Mouse (Mus musculus): ENCODE data around the gene Rdh7. TPM values are rescaled to one million over a fixed set of nuclear protein-coding genes. Genes with fewer than 3 reads are reported as not detected.

Rdh7 gene
- polyA plus RNA-seq, 1 experiment from 2014 or later: not detected

DNA sequence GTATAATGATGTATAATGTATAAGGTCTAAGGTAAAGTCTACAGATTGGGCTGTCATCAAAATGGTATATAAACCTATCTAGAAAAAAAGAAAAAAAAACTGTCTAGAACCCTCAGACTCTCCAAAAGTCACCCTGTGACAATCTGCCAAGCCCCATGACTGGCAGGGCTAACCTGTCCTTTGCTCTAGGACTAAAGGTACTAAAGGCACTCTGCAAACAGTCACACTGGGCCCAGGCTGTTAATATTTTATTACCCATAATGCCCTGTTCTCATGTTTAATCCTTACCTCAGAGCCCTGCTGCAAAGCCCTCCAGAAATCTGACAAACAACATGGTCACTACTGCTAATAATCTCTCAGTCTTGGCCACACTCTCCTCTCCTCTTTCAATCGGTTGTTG is 2.1 kb downstream of the Rdh7 start:
- ATAC-seq (ENCODE audit: insufficient number of reproducible peaks, insufficient read depth, low FRiP score, low read depth): no peak
- Histone ChIP-seq H3K27ac (ENCODE audit: low read length) (no peak overlapping the region), H3K4me3 (ENCODE audit: low read depth, low read length) (no peak overlapping the region), H3K4me2 (replicated peaks; ENCODE audit: low read depth, low read length) (no peak overlapping the region), H3K9ac (replicated peaks; ENCODE audit: low read depth, low read length) (no peak overlapping the region), H3K36me3 (ENCODE audit: control insufficient read depth, insufficient read depth, low read length) (no peaks in the 10 kb centered on the region), H3K27me3 (ENCODE audit: control insufficient read depth, insufficient read depth, low read length) (no peaks in the 10 kb centered on the region), H3K4me1 (ENCODE audit: control insufficient read depth, insufficient read depth, low read length) (no peaks in the 10 kb centered on the region), H3K9me3 (ENCODE audit: control insufficient read depth, low read depth, low read length) (no peaks in the 10 kb centered on the region)
- 65% methylated on average over 1 of the region's 1 CpGs for WGBS

DNA sequence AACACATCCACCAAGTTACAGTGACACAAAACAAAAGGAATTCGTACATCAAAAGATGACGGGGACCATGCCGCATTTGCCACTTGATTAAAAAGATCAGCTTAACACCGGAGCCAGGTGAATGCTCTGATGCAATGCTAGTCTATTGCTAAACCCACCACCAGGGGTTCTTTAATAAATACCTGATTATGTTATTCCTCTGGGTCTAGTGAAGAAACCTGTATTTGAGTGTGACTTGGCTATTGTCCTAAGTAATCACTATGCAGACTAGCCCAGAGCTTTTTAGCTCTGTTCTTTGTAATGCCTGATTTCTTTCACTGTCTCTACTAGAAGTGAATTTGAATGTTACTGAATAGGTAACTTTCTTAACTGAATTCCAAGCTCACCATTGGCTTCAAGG is 7.6 kb downstream of the Rdh7 start:
- no peak for ATAC-seq (ENCODE audit: insufficient number of reproducible peaks, insufficient read depth, low FRiP score, low read depth)
- no peaks in the 10 kb centered on the region for H3K27me3 ChIP-seq (ENCODE audit: control insufficient read depth, insufficient read depth, low read length)
- H3K9me3 ChIP-seq (ENCODE audit: control insufficient read depth, low read depth, low read length): no peaks in the 10 kb centered on the region
- H3K4me3 ChIP-seq (ENCODE audit: low read depth, low read length): no peak overlapping the region
- peaks cover 6% of the 10 kb centered on the region; the same call in 1 of the 2 replicates for H3K4me1 ChIP-seq (ENCODE audit: control insufficient read depth, insufficient read depth, low read length)
- H3K27ac ChIP-seq (ENCODE audit: low read length): no peak overlapping the region
- no peaks in the 10 kb centered on the region for H3K36me3 ChIP-seq (ENCODE audit: control insufficient read depth, insufficient read depth, low read length)
- H3K4me2 ChIP-seq (replicated peaks; ENCODE audit: low read depth, low read length): no peak overlapping the region
- H3K9ac ChIP-seq (replicated peaks; ENCODE audit: low read depth, low read length): no peak overlapping the region
- 87% methylated on average over 4 of the region's 4 CpGs for WGBS

DNA sequence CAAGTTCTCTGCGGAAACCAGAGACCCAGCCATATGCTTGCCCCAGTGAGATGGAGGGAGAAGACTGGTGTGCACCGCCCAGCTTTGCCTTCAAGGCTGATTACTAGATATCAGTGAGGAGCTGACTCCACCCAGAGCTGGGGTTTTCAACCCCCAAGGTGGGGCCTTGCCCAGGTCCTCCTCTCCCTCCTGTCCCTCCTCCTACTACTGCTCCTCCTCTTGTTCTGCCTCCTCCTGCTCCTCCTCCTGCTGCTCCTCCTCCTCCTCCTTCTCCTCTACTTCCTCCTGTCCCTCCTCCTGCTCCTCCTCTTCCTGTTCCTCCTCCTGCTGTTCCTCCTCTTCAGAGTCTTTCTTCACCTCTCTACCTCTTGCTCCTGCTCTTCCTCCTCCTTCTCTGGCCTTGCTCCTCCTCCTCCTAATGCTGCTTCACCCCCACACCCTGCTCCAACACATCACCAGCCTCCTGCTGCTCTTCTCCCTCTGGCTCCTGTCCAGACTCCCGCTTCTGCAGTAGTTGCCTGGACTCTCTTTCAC is 9.4 kb downstream of the Rdh7 start:
- WGBS: 67% methylated on average over 3 of the region's 3 CpGs
- ATAC-seq (ENCODE audit: insufficient number of reproducible peaks, insufficient read depth, low FRiP score, low read depth): peak; percentile 34; the same call in 1 of the 2 replicates
- H3K36me3 ChIP-seq (ENCODE audit: control insufficient read depth, insufficient read depth, low read length): no peaks in the 10 kb centered on the region
- no peak overlapping the region for H3K4me2 ChIP-seq (replicated peaks; ENCODE audit: low read depth, low read length)
- no peaks in the 10 kb centered on the region for H3K27me3 ChIP-seq (ENCODE audit: control insufficient read depth, insufficient read depth, low read length)
- H3K27ac ChIP-seq (ENCODE audit: low read length): no peak overlapping the region
- peaks cover 6% of the 10 kb centered on the region; the same call in 1 of the 2 replicates for H3K4me1 ChIP-seq (ENCODE audit: control insufficient read depth, insufficient read depth, low read length)
- H3K9me3 ChIP-seq (ENCODE audit: control insufficient read depth, low read depth, low read length): no peaks in the 10 kb centered on the region
- no peak overlapping the region for H3K4me3 ChIP-seq (ENCODE audit: low read depth, low read length)
- no peak overlapping the region for H3K9ac ChIP-seq (replicated peaks; ENCODE audit: low read depth, low read length)

GRCm38 (mm10) chr10:127878262-127879057 is 10.2 kb downstream of the Rdh7 start:
- Histone ChIP-seq H3K4me1 (ENCODE audit: control insufficient read depth, insufficient read depth, low read length) (peaks cover 6% of the 10 kb centered on the region; the same call in 1 of the 2 replicates), H3K9ac (replicated peaks; ENCODE audit: low read depth, low read length) (no peak overlapping the region), H3K27me3 (ENCODE audit: control insufficient read depth, insufficient read depth, low read length) (no peaks in the 10 kb centered on the region), H3K4me3 (ENCODE audit: low read depth, low read length) (no peak overlapping the region), H3K27ac (ENCODE audit: low read length) (peak overlapping the region; percentile 68; the same call in 1 of the 2 replicates), H3K36me3 (ENCODE audit: control insufficient read depth, insufficient read depth, low read length) (no peaks in the 10 kb centered on the region), H3K4me2 (replicated peaks; ENCODE audit: low read depth, low read length) (no peak overlapping the region), H3K9me3 (ENCODE audit: control insufficient read depth, low read depth, low read length) (no peaks in the 10 kb centered on the region)
- WGBS: 64% methylated on average over 3 of the region's 3 CpGs
- peak; percentile 88 for ATAC-seq (ENCODE audit: insufficient number of reproducible peaks, insufficient read depth, low FRiP score, low read depth)

DNA sequence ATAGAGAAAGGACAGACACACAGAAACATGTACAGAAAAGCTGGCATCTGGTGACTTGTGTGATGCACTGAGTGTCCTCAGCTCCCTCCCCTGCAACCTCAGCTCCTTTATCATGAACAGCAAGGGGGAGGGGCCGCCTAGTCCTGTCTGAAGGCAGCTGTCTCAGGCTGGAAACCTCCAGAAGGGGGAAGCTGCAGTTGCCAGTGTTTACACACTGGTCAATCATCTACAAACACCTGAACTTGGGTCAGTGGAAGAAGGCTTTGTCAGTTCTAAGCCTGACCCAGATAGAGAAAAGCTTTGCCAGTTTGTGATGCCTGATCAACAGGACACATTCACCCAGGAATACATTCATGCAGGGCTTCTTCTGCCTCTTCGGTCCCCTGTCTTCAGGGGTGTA is 10.9 kb downstream of the Rdh7 start:
- peak; percentile 87 for ATAC-seq (ENCODE audit: insufficient number of reproducible peaks, insufficient read depth, low FRiP score, low read depth)

DNA sequence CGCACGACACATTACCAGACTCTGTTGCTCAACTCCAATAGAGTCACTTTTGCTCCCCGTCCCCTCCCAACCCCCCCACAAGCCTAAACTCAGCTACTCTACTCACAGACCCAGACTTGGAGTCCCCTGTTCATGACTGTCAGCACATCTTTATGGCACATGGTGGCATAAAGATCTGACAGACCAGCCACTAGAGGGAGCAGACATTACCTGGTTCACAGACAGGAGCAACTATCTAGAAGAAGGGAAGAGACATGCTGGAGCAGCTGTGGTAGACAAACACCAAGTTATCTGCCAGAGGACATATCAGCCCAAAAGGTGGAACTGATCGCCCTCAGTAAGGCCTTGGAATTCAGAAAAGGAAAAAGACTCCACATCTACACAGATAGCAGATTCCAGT is 16.1 kb downstream of the Rdh7 start:
- no peaks in the 10 kb centered on the region for H3K36me3 ChIP-seq (ENCODE audit: control insufficient read depth, insufficient read depth, low read length)
- no peak overlapping the region for H3K27ac ChIP-seq (ENCODE audit: low read length)
- no peaks in the 10 kb centered on the region for H3K27me3 ChIP-seq (ENCODE audit: control insufficient read depth, insufficient read depth, low read length)
- H3K4me3 ChIP-seq (ENCODE audit: low read depth, low read length): no peak overlapping the region
- no peaks in the 10 kb centered on the region for H3K4me1 ChIP-seq (ENCODE audit: control insufficient read depth, insufficient read depth, low read length)
- no peaks in the 10 kb centered on the region for H3K9me3 ChIP-seq (ENCODE audit: control insufficient read depth, low read depth, low read length)
- no peak for ATAC-seq (ENCODE audit: insufficient number of reproducible peaks, insufficient read depth, low FRiP score, low read depth)
- 66% methylated on average over 4 of the region's 4 CpGs for WGBS
- H3K4me2 ChIP-seq (replicated peaks; ENCODE audit: low read depth, low read length): no peak overlapping the region
- H3K9ac ChIP-seq (replicated peaks; ENCODE audit: low read depth, low read length): no peak overlapping the region

More for the DNA sequence above, 10.9 kb downstream of the Rdh7 start:
- peaks cover 6% of the 10 kb centered on the region; the same call in 1 of the 2 replicates for H3K4me1 ChIP-seq (ENCODE audit: control insufficient read depth, insufficient read depth, low read length)
- 24% methylated on average over 2 of the region's 2 CpGs for WGBS
- no peak overlapping the region for H3K9ac ChIP-seq (replicated peaks; ENCODE audit: low read depth, low read length)
- no peaks in the 10 kb centered on the region for H3K9me3 ChIP-seq (ENCODE audit: control insufficient read depth, low read depth, low read length)
- H3K4me2 ChIP-seq (replicated peaks; ENCODE audit: low read depth, low read length): no peak overlapping the region
- no peak overlapping the region for H3K4me3 ChIP-seq (ENCODE audit: low read depth, low read length)
- no peaks in the 10 kb centered on the region for H3K36me3 ChIP-seq (ENCODE audit: control insufficient read depth, insufficient read depth, low read length)
- H3K27ac ChIP-seq (ENCODE audit: low read length): peak overlapping the region; percentile 68; the same call in 1 of the 2 replicates
- H3K27me3 ChIP-seq (ENCODE audit: control insufficient read depth, insufficient read depth, low read length): no peaks in the 10 kb centered on the region

GRCm38 (mm10) chr10:127866232-127866631 is 22.4 kb downstream of the Rdh7 start, which contains the start of gene Rdh16f2:
TSS of gene Rdh16f2 (plus strand) at chr10:127866474.
- no peaks in the 10 kb centered on the region for H3K27me3 ChIP-seq (ENCODE audit: control insufficient read depth, insufficient read depth, low read length)
- no peaks in the 10 kb centered on the region for H3K36me3 ChIP-seq (ENCODE audit: control insufficient read depth, insufficient read depth, low read length)
- H3K27ac ChIP-seq (ENCODE audit: low read length): no peak within 1 kb of the TSS
- no peak within 1 kb of the TSS for H3K4me3 ChIP-seq (ENCODE audit: low read depth, low read length)
- no peaks in the 10 kb centered on the region for H3K4me1 ChIP-seq (ENCODE audit: control insufficient read depth, insufficient read depth, low read length)
- ATAC-seq (ENCODE audit: insufficient number of reproducible peaks, insufficient read depth, low FRiP score, low read depth): no peak
- H3K4me2 ChIP-seq (replicated peaks; ENCODE audit: low read depth, low read length): no peak within 1 kb of the TSS
- WGBS: 87% methylated on average over 3 of the region's 3 CpGs
- H3K9me3 ChIP-seq (ENCODE audit: control insufficient read depth, low read depth, low read length): no peaks in the 10 kb centered on the region
- no peak within 1 kb of the TSS for H3K9ac ChIP-seq (replicated peaks; ENCODE audit: low read depth, low read length)

DNA sequence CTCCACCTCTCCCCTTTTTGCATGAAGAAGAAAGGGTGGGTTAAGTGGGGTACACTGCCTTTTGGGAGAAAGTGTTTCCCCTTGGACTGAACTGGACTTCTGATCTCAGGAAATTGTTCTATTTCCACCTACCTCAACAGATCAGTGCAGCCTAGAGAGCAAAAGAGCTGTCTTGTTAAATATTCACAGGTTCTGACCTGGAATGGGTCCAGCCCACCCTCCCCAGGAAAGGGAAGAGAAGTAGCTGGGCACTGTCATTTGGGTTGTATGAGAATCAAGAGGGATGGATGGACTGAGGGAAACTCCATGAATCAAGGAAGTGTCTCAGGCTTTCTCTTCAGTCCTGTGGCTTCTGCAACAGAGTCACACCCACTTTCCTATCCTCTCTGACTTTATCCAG is 23.7 kb downstream of the Rdh7 start:
- no peaks in the 10 kb centered on the region for H3K36me3 ChIP-seq (ENCODE audit: control insufficient read depth, insufficient read depth, low read length)
- no peak overlapping the region for H3K4me2 ChIP-seq (replicated peaks; ENCODE audit: low read depth, low read length)
- no peaks in the 10 kb centered on the region for H3K4me1 ChIP-seq (ENCODE audit: control insufficient read depth, insufficient read depth, low read length)
- no peak for ATAC-seq (ENCODE audit: insufficient number of reproducible peaks, insufficient read depth, low FRiP score, low read depth)
- H3K4me3 ChIP-seq (ENCODE audit: low read depth, low read length): no peak overlapping the region
- H3K9me3 ChIP-seq (ENCODE audit: control insufficient read depth, low read depth, low read length): no peaks in the 10 kb centered on the region
- H3K27me3 ChIP-seq (ENCODE audit: control insufficient read depth, insufficient read depth, low read length): no peaks in the 10 kb centered on the region
- no peak overlapping the region for H3K9ac ChIP-seq (replicated peaks; ENCODE audit: low read depth, low read length)
- H3K27ac ChIP-seq (ENCODE audit: low read length): no peak overlapping the region
